Mouse (Mus musculus): ENCODE data around the gene Wfdc15b.

GRCm38 (mm10) chr2:164182692-164183255, 38.7 kb downstream of the Wfdc15b start, which contains the start of gene Wfdc5:
- TF ChIP-seq CTCF (IDR thresholded peaks at IDR 0.05; ENCODE audit: extremely low read depth, insufficient read depth, low read length) (no peak), POLR2A (IDR thresholded peaks at IDR 0.05; ENCODE audit: extremely low read depth, insufficient read depth, low read length) (no peak)
